Mouse (Mus musculus) layer of hippocampus, adult 8-10 months (tissue): ENCODE measurements around the gene Trappc4. TPM values are rescaled to one million over a fixed set of nuclear protein-coding genes. Genes with fewer than 3 reads are reported as not detected.
"Not testable (repeated sequence)": the region's sequence is repeated elsewhere in the genome, so short reads cannot be mapped to it uniquely, and the experiment has no call there.

Experiments used
- DNase-seq, 2 experiments: peaks; one replicate each; pipeline ENCODE4 v3.0.0; 2022; ENCODE audit warnings: low spot score in 2 of 2
- total RNA-seq, 4 experiments: library from RNA; stranded (reverse); gene quantifications; 2 replicates each; pipeline ENCODE4 v1.2.4; 2022

The Trappc4 gene
- 10 to 100 TPM; 63.7 to 73.0 (median 68.9) TPM for total RNA-seq

DNA sequence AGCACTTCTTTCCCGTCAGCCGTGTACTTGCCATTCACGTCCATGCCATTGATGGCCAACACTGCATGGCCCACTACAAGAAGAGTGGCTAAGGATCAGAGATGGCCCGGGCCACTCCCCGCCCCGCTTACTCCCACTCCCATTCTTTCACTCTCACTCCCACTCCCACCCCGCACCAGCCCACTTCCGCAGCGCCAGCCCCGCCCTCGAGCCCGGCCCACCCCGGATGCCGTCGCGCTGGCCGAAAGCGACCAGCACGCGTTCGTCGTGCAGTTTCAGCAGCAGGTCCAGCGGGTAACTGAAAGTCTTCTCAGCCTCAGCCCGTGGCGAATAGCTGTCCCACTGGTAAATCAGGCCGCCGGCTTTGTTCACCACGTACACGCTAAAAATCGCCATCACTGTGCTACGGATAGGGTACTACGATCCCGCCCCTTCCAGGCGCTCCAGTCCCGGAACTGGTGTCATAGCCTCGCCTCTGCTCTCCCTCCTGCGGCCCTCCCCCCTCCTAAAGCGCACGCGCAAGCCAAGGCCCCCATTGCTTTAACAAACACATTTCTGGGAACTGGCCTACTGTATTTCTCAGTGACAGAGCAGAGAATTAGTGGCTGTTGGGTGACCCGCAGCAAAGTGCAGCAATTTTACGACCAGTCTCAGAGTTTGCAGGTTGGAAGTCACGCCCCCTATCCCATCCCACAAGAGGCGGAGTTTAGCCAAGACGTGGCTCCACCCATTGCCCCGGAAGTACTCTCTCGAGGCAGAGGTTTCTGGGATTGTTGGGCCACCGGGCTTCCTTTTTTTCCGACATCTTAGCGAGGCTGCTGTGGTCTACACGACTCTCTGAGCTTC, at the start of gene Trappc4, which contains the start of gene Rps25:
Trappc4 (minus strand) TSS at position 695 of the 846 bp plus-strand sequence.
Rps25 (plus strand) TSS at position 234 of the 846 bp plus-strand sequence.
- peak; percentile 90 to 92 for DNase-seq

DNA sequence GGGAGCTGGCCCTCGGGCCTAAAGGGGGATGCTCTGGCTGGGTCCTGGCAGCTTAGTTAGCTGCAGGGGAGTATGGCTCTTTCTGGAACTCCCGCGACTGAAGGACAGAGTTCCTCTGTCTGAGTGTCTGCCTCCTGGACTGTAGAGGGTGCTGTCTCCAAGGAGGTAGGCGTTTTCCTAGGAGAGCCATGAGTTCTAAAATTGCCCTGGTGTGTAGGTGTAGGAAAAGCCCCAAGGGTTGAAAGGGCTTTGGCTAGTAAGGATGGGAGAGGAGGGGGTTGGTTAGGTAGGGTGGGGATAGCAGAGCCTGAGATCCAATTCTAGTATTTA, 47.5 kb upstream of the Trappc4 start, which contains the start of gene Upk2:
Upk2 (minus strand) TSS at position 86 of the 330 bp plus-strand sequence.
- no peak for DNase-seq

DNA sequence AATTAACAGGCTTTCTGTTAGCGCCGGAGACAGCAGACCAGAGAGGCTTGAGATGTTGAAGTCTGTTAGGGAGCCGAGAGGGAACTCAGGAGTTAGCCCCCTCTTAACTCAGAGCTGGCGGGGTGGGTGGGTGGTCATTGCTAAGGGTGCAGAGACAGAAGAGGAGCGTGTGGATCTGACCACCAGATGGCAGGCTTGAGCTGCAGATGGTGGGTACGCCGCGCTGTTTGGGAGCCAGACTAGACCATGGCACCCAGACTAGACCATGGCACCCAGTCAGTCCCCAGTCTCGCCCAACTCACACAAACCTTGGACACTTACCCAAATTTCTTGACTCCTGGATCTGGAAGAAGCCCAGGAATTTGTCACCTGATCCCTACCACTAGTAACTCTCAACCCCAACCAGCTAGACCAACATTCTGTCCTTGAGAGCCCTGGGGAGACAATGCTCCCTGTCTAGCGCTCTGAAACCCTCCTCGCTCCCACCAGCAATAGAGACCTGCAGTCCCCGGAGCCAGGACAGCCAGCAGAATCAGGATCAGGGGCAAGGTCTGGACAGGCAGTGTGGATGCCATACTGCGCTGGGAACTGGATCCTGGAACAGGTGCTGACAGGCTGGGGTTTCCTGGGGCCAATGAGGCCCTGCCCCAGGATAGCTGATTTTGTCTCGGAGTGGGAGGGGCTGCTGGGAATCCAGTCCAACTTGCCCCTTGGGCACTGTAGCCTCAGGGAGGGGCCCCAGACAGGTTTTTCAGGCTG, 46.9 kb upstream of the Trappc4 start:
- peak; percentile 63 to 88 for DNase-seq

DNA sequence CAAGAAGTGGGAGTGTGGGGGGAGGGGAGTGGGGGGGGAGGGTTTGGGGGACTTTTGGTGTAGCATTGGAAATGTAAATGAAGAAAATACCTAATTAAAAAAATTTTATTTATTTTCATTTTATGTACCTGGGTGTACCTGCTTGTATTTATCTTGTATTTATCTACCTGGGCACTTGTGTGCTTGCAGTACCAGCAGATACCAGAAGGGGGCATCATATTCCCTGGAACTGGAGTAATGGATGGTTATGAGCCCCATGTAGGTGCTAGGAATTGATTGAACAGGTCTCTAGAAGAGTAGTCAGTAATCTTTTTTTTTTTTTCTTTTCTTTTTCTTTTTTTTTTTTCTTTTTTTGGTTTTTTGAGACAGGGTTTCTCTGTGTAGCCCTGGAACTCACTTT, 43.0 kb upstream of the Trappc4 start:
- no peak for DNase-seq

DNA sequence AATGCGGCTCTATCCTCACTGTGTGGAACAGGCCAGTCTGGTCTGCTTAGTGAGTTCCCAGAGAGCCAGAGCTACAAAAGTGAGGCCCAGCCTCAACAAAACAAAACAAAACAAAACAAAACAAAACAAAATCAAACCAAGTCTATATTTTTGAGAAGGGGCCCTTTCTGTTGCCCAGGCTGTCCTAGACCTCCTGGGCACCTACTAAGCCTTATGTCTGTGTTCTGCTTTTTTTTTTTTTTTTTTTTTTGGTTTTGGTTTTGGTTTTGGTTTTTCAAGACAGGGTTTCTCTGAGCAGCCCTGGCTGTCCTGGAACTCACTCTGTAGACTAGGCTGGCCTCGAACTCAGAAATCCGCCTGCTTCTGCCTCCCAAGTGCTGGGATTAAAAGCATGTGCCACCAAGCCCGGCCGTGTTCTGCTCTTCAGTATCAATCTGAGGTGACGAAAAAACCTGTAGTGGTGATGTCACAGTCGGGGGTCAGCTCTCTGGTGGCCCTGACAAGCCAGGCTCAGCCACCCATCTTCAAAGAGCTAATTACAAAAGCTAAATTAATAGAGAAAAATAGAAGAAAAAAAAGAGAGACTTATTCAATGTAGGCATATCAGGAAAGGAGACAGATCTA, 37.1 kb upstream of the Trappc4 start:
- not testable (repeated sequence) for DNase-seq

DNA sequence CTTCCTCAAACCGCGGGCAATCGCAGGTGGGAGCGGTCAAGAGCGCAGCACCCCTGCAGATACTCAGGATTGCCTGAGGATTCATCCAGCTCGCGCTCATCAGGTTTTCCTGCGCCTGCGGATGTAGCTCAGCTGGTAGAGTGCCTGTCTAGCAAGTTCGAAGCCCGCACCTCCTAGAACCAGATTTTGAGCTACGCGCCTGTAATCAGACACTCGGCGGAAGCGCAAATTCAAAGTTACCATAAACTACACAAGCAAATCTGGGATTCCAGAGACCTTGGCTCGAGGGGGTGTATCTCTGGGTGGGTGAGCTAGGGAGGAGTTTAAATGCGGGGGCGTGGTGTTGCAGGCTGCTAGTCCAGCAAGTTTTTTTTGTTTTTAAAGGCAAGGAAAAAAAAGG, 33.6 kb upstream of the Trappc4 start, which contains the start of gene Foxr1:
Foxr1 (minus strand) TSS at position 176 of the 400 bp plus-strand sequence.
- no peak for DNase-seq

DNA sequence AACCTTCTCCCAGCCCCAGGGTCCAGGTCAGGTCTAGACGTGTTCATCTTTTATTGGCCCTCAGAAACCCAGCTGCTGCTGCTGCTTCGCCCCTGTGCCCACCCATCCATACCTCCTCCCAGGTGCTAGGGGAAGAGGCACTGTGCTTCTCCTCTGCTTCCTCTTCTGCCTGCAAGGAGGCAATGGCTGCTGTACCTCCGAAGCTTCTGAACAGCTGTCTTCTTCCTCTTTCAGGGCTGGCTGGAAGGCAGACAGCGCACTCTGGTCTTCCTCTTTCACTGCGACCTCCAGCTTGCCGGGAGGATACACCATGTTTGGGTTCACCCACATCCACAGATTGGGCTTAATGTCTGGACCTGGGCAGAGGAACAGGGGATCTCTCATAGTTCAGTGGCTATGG, 28.3 kb upstream of the Trappc4 start:
- DNase-seq: no peak

DNA sequence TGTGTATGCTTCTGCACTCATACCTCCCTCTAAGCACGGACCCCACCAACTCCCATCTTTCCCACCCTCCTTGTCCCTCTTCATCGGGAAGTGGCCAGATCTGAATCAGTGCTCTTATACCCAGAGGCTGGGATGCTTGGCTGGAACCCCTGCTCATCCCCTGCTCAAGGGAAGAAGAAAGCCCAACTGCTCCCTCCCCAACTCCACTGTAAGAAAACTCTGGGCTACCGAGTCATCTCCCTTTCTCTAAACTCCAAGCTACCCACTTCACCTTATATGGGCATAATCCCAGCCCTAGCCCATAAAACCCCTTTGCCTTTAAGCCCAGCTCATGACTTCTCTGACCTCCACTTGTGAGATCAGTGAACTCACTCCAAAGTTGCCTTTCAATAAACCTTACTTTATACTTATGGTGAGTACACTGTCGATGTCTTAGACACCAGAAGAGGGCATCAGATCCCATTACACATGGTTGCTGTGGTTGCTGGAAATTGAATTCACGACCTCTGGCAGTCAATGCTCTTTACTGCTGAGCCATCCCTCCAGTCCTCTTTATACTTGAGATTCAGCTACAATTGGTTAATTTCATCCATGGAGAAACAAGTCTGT, 25.3 kb upstream of the Trappc4 start:
- no peak for DNase-seq

DNA sequence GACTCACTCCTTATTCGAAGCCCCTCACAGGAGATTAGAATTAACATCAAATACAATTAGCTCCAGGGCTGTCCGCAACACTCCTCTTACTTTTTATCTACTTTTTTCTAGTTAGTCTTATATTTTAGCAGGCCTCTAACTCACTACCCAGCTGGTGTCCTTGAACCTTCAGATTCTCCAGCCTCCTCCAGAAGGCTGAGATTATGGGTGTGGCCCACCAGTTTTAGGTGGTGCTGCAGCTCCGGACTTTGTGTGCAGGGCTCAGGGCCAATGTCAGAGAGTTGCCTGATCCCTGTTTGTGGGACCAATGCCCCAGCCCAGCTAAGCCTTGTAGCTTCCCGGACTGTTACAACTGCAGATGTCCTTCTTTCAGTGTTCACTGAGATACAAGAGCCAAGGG, 16.2 kb upstream of the Trappc4 start:
- no peak for DNase-seq

DNA sequence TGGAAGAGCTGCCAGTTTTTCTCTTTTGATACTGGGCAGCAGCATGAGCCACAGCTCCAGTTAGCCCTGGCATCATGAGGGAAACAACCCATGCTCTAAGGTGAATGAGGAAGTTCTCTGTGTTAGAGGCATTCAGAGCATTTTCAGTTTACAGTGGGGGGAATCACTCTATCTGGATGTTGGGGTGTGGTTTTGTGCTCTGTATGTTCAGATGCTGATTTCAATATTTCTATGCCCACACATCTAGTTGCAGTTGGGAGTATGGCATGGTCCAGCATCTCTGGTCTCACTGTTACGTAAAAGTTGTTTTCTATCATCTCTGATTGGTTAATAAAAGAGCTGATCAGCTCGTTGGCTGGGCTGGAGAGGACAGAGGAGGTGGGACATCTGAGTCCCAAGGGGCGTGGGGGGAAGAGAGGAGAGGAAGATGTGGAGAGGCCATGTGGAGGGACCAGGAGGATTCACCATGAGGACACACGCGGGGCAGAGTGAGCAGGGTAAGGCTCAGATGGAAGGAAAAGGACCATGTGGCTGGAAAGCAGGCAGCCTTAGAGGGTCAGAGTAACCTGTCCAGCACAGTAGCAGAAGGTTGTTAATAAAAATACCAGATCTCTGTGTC, 13.0 kb upstream of the Trappc4 start:
- no peak for DNase-seq

DNA sequence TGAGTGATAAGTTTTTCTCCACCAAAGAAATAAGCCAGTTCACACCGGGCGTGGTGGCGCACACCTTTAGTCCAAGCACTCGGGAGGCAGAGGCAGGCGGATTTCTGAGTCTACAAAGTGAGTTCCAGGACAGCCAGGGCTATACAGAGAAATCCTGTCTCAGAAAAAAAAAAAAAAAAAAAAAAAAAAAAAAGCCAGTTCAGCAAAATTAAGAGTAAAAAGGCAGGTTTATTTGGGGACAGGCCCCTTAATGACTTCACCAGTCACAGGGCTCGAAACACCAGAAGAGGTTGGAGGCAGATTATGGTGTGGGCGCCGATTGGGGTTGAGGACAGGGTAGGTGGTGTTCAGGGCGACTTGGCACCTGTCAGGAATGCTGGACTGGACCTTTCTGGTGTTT, 12.3 kb upstream of the Trappc4 start:
- not testable (repeated sequence) for DNase-seq

DNA sequence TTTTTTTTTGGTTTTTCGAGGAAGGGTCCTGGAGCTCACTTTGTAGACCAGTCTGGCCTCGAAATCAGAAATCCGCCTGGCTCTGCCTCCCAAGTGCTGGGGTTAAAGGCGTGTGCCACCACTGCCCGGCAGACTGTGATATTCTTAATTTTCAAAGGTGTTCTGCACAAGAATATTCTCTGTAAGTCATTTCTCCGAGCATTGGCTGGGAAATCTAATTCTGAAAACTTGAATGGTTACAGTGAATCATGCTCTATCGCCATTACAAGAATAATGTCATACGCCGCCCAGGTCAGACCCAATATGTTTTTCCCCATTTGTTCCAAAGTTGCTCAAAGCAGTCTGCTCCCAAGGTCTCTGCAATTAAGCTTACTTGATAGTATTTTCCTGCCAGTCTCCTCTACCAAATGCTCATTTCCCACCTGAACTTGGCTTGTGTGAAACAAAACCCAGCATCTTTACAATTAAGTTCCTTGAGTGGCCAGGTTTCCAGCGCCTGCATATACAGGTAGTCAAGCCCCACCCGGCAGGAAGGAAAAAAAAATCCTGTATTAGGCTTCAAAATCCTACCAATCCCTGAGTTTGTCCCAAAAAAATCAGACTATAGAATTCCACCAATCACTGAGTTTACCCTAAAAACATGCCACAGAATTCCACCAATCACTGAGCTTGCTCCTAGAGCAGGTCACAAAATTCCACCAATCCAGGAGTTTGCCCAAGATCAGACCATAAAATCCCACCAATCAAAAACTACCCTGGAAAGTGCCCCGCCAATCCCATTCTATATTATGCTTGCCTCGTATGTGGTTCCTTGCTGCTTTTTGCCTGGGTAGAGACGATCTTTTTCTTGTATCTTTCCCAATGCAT, 11.4 kb upstream of the Trappc4 start, which contains the start of gene Ccdc84:
Ccdc84 (minus strand) TSS at position 51 of the 867 bp plus-strand sequence.
- DNase-seq: no peak

DNA sequence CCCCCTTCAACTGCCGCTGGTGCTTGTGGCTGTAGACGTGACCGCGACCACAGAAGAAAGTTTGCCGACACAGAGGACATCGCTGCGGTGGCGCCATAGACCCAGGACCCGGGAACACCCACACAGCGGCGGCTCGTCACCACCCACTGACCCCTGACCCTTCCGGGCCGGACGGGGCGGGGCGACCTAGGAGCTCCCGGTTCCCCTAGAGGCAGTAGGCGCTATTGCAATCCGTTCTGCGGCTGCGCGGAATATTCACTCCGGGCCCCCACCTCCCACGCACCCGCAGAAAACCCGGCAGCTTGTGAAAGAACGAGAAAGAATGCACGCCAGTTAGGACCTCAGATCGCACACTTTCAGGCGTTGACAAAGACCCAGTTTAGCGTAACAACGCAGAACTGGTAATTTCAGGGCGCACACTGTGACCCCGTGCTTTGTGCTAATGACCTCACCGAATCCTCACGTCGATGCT, 10.5 kb upstream of the Trappc4 start:
- DNase-seq: peak; percentile 91 to 95

DNA sequence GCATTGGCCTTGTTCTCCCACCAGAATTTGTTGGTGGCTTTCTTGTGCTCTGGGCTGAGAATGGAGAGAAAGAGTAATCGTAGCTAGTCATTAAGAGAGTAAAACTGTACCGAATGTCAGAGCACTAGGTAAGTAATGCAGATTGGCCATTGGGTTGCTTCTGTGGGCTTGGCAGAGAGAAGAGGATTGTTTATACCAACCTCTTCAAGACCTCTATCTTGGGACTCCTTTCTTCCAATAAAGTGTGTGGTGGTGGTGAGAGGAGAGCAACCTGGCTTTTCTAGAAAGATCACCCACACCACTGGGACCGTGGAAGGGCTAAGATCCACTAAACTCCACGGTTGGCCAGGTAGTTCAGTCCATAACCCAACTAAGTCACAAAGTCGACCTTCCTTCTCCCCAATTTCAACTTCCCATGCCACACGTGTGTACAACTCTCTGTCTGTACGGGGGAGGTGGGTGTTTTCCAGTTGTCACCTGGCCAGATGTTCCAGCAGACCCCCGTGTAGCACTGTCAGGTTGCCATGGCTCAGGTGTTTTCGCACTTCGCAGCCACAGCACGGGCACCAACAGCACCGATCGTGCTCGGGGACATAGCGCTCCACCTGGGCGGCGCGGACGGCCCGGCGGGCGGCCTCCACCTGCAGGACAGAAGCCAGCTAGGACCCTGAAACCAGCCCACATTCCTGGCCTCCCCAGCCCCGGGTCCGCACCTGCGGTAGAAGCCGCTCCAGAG, 9.9 kb upstream of the Trappc4 start:
- DNase-seq: no peak

DNA sequence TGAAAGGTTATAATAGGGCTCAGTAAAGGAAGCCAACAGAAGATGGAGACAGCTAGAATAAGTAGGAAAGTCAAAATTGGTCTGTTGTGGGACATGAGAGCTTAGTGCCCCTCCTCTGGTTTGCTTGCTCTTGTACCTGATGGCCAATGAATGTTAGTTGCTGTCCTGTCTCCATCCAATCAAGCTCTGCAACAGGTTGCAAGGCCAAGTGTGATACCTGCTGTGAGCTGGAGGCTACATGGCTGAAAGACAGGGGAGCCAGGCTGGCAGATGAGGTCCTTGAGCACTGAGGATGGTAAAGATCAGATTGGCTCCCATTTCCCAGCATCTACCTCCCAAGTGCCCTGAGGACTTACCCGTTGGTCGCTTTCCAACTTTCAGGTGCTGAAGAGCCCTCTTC, 5.4 kb upstream of the Trappc4 start:
- DNase-seq: no peak

DNA sequence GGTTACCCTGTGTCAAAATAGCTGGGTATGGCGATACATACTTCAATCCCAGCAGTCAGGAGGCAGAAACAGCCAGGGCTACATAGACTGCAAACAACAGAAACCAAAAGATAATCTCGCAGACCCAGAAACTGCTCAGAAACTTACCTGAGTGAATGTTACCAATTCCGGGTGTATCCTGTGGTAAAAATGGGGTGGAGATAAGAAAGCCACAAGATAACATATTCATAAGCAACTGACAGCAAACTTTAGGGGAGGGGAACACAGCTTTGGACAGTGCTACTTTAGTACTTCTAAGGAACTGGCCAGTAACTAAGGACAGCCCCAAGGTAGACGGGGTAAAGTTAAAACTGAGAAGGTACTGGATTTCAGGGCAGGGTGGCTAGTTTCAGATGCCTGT, 4.9 kb upstream of the Trappc4 start:
- no peak for DNase-seq

DNA sequence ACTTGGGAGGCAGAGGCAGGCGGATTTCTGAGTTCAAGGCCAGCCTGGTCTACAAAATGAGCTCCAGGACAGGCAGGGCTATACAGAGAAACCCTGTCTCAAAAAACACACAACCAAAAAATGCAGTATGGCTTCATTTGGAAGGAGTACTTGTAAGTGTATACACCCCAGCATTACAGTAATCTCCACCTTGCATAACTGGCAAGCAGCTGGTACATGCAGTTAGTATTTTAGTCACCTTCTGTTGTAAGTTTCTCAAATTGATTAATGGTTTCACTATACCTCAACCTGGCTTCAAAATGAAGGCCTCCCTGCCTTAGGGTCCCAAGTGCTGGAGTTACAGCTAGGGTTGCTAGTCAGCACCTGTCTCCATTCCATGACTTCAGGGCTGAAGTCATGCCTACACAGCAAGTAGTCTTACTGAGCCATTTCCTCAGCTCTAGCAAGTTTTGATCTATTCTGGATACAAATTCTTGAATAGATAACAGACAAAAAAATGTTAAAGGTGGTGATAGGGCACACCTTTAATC, 4.3 kb upstream of the Trappc4 start:
- DNase-seq: no peak

DNA sequence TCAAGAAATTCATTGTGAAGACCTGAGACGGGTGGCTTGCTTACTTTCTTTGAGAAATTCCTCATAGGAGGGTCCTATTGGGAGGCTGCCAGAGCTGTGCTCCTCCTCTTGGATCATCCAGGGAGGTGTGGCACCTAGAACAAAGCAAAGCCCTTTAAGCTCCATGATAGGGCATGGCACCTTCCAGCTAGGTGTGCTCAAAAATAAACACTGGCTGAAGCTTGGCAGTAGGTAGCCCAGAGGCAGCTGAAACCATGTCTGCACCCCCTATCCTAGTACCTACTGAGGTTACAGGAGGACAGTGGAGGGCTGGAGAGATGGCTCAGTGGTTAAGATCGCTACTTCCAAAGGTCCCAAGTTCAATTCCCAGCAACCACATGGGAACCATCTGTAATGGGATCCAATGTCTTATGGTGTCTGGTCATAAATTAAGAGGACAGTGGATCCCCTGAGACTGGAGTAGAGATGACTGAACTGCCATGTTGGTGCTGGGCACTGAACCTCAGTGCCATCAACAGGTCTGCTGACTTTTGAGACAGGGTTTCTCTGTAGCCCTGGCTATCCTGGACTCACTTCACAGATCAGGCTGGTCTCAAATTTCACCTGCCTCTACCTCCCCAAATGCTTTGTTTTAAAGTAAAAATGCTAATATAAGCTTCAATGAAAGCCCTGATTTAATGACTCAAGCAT, 3.4 kb upstream of the Trappc4 start:
- DNase-seq: no peak
